Mouse (Mus musculus) cerebral cortex, adult 2 months (tissue): ENCODE measurements around the gene Grb10.

Source experiments
- WGBS: fragments of 180-500 bp; shearing (Covaris S2); methylation state at CpG from one replicate; pipeline ENCODE4 v1.1.7; 2018; 5-methylcytosine and 5-hydroxymethylcytosine counted together

Gene Grb10

GRCm38 (mm10) chr11:11897645-11898357 lies 140.7 kb downstream of the Grb10 start, which contains the start of gene Ddc:
TSS of gene Ddc (minus strand) at chr11:11898144.
- WGBS, result 82% methylated on average over 12 of the region's 12 CpGs

- WGBS, result 97% methylated on average over 2 of the region's 2 CpGs
Measured at GRCm38 (mm10) chr11:11895479-11895878, 143.0 kb downstream of the Grb10 start.

GRCm38 (mm10) chr11:11893769-11894168 lies 144.7 kb downstream of the Grb10 start:
- 84% methylated on average over 1 of the region's 1 CpGs for WGBS

- WGBS, result 62% methylated on average over 10 of the region's 10 CpGs
Measured at GRCm38 (mm10) chr11:11892993-11893602, 145.4 kb downstream of the Grb10 start.

GRCm38 (mm10) chr11:11890139-11890741 lies 148.2 kb downstream of the Grb10 start:
- WGBS, result 61% methylated on average over 10 of the region's 10 CpGs

- WGBS, result 81% methylated on average over 3 of the region's 3 CpGs
Measured at GRCm38 (mm10) chr11:11888727-11889126, 149.8 kb downstream of the Grb10 start.

- WGBS, result 73% methylated on average over 3 of the region's 3 CpGs
Measured at GRCm38 (mm10) chr11:11888051-11888450, 150.4 kb downstream of the Grb10 start.

- WGBS, result 77% methylated on average over 4 of the region's 4 CpGs
Measured at GRCm38 (mm10) chr11:11886403-11886998, 152.0 kb downstream of the Grb10 start.

GRCm38 (mm10) chr11:11885921-11886320 lies 152.6 kb downstream of the Grb10 start:
- WGBS, result 37% methylated on average over 3 of the region's 3 CpGs

- 88% methylated on average over 4 of the region's 4 CpGs for WGBS
Measured at GRCm38 (mm10) chr11:11885246-11885643, 153.2 kb downstream of the Grb10 start.

GRCm38 (mm10) chr11:11884533-11885245 lies 153.8 kb downstream of the Grb10 start:
- 78% methylated on average over 11 of the region's 11 CpGs for WGBS

- WGBS, result 59% methylated on average over 1 of the region's 1 CpGs
Measured at GRCm38 (mm10) chr11:11881783-11882155, 156.7 kb downstream of the Grb10 start.

GRCm38 (mm10) chr11:11881026-11881782 lies 157.3 kb downstream of the Grb10 start:
- 70% methylated on average over 13 of the region's 13 CpGs for WGBS
